Mouse (Mus musculus) limb, embryonic 13.5 days (tissue): ENCODE results near the gene Bcas1. TPM values are rescaled to one million over a fixed set of nuclear protein-coding genes. Genes with fewer than 3 reads are reported as not detected.
"Not testable (repeated sequence)": the region's sequence is repeated elsewhere in the genome, so short reads cannot be mapped to it uniquely, and the experiment has no call there.

Experiments used
- ATAC-seq: fragments of 200-750 bp; cut with Nextera tagmentation; 2 replicates; pipeline ENCODE4 v1.8.0; 2017; ENCODE audit warnings: low read depth, moderate number of reproducible peaks, moderate TSS enrichment; ENCODE audit not compliant: low FRiP score
- H3K27ac ChIP-seq: fragments of 300-500 bp; sonication (generic); 2 replicates; pipeline ENCODE4 v1.5.1; 2015; ENCODE audit warnings: inconsistent platforms, mild to moderate bottlenecking, moderate library complexity
- H3K27me3 ChIP-seq: fragments of 300-500 bp; sonication (generic); 2 replicates; pipeline ENCODE4 v1.6.1; 2015; ENCODE audit warnings: mild to moderate bottlenecking, inconsistent platforms
- H3K36me3 ChIP-seq: fragments of 300-500 bp; sonication (generic); 2 replicates; pipeline ENCODE4 v1.6.1; 2015; ENCODE audit warnings: inconsistent platforms, mild to moderate bottlenecking, moderate library complexity
- H3K4me1 ChIP-seq: fragments of 300-500 bp; sonication (generic); 2 replicates; pipeline ENCODE4 v1.6.1; 2015; ENCODE audit warnings: inconsistent platforms
- H3K4me2 ChIP-seq: fragments of 300-500 bp; sonication (generic); replicated peaks from 2 replicates; pipeline ENCODE4 v1.6.1; 2015; ENCODE audit warnings: inconsistent platforms, mild to moderate bottlenecking, moderate library complexity
- H3K4me3 ChIP-seq: fragments of 300-500 bp; sonication (generic); 2 replicates; pipeline ENCODE4 v1.5.1; 2015; ENCODE audit warnings: moderate library complexity, mild to moderate bottlenecking, inconsistent platforms
- H3K9ac ChIP-seq: fragments of 300-500 bp; sonication (generic); 2 replicates; pipeline ENCODE4 v1.6.1; 2015; ENCODE audit warnings: mild to moderate bottlenecking, inconsistent platforms
- H3K9me3 ChIP-seq: fragments of 300-500 bp; sonication (generic); 2 replicates; pipeline ENCODE4 v1.6.1; 2016; ENCODE audit warnings: inconsistent platforms
- WGBS: fragments of 180-500 bp; shearing (Covaris S2); methylation state at CpG from one replicate; pipeline ENCODE4 v1.1.7; 2015; 5-methylcytosine and 5-hydroxymethylcytosine counted together
- polyA plus RNA-seq: library from polyadenylated mRNA; unstranded; fragments of >200 nt; fragmentation: Nextera tagmentation; extraction: Ambion mirVana; gene quantifications from 2 replicates; pipeline ENCODE4 v1.2.1, GENCODE M21; 2015

The Bcas1 gene
- polyA plus RNA-seq, result 0.89 and 1.1 TPM in 2 replicates

DNA sequence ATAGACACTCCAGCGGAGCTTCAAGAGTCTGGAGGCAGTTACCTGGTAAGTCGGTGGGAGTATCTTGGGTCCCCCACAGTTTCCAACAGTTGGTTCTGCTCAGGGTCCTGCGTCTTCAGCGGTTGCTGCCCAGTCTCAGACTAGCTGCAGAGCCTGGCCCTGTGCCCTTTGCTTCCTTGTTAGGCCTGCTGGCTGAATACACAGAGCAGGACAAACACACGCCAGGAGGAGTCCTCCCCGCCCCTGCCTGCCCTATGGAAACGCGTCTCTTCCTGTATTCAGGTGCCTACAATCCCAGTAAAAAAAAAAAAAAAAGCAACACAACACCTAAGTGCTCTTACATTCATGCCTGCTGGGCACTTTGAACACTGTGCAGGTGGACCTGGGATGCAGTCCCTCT is at the start of gene Bcas1:
Gene Bcas1, minus strand, starts transcription at position 142 of the 400 bp plus-strand sequence.
- Histone ChIP-seq H3K27ac (no peak within 1 kb of the TSS), H3K4me1 (no peaks in the 10 kb centered on the region; the same call in 1 of the 2 replicates), H3K9me3 (no peaks in the 10 kb centered on the region), H3K27me3 (no peaks in the 10 kb centered on the region), H3K9ac (no peak within 1 kb of the TSS), H3K36me3 (no peaks in the 10 kb centered on the region), H3K4me2 (no peak within 1 kb of the TSS), H3K4me3 (no peak within 1 kb of the TSS)
- ATAC-seq, result no peak
- 84% methylated on average over 8 of the region's 8 CpGs for WGBS

GRCm38 (mm10) chr2:170476643-170477042 is 49.0 kb upstream of the Bcas1 start:
- no peaks in the 10 kb centered on the region for H3K4me1 ChIP-seq
- no peak overlapping the region for H3K9ac ChIP-seq
- H3K36me3 ChIP-seq, result no peaks in the 10 kb centered on the region
- no peak overlapping the region for H3K4me2 ChIP-seq
- ATAC-seq, result no peak
- H3K27me3 ChIP-seq, result no peaks in the 10 kb centered on the region
- H3K27ac ChIP-seq, result no peak overlapping the region
- 88% methylated on average over 8 of the region's 8 CpGs for WGBS
- H3K9me3 ChIP-seq, result no peaks in the 10 kb centered on the region
- H3K4me3 ChIP-seq, result no peak overlapping the region

GRCm38 (mm10) chr2:170476215-170476614 is 48.6 kb upstream of the Bcas1 start:
- no peaks in the 10 kb centered on the region for H3K9me3 ChIP-seq
- ATAC-seq, result no peak
- H3K27ac ChIP-seq, result no peak overlapping the region
- no peak overlapping the region for H3K4me2 ChIP-seq
- no peaks in the 10 kb centered on the region for H3K4me1 ChIP-seq
- no peak overlapping the region for H3K4me3 ChIP-seq
- 81% methylated on average over 11 of the region's 11 CpGs for WGBS
- no peaks in the 10 kb centered on the region for H3K27me3 ChIP-seq
- H3K36me3 ChIP-seq, result no peaks in the 10 kb centered on the region
- H3K9ac ChIP-seq, result no peak overlapping the region

GRCm38 (mm10) chr2:170475164-170475563 is 47.5 kb upstream of the Bcas1 start:
- Histone ChIP-seq H3K27ac (no peak overlapping the region), H3K9me3 (no peaks in the 10 kb centered on the region), H3K4me1 (peaks cover 4% of the 10 kb centered on the region; the same call in 1 of the 2 replicates), H3K36me3 (no peaks in the 10 kb centered on the region), H3K4me3 (no peak overlapping the region), H3K27me3 (0 out of 2 replicates have a peak, but pooled peaks cover 5% of the 10 kb centered on the region), H3K4me2 (no peak overlapping the region), H3K9ac (no peak overlapping the region)
- no peak for ATAC-seq
- 80% methylated on average over 3 of the region's 3 CpGs for WGBS

GRCm38 (mm10) chr2:170474125-170474524 is 46.5 kb upstream of the Bcas1 start:
- Histone ChIP-seq H3K9ac (no peak overlapping the region), H3K4me2 (no peak overlapping the region), H3K27me3 (peaks cover 10% of the 10 kb centered on the region; the same call in 1 of the 2 replicates), H3K36me3 (no peaks in the 10 kb centered on the region), H3K9me3 (no peaks in the 10 kb centered on the region), H3K4me3 (no peak overlapping the region), H3K27ac (no peak overlapping the region), H3K4me1 (peaks cover 15% of the 10 kb centered on the region)
- no peak for ATAC-seq
- 94% methylated on average over 5 of the region's 5 CpGs for WGBS

DNA sequence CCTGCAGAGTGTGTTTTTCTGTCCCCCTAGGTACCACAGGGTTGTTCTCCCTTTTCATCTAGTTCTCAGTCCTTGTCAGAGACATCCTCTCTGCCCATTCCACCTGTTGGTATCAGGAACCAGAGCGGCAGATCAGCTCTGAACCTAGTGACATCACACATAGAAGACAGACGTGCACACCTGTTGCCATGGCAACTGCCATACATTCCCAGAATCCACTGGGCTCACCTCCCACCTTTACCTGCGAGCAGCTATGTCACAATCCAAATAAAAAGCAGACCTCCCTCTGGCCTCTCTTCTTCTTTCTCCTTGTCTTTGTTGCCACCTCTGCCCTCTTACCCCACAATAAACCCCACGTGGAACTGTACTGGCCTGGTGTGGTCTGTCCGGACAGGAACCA is 42.9 kb upstream of the Bcas1 start:
- H3K4me1 ChIP-seq, result peaks cover 15% of the 10 kb centered on the region
- no peak overlapping the region for H3K9ac ChIP-seq
- H3K27me3 ChIP-seq, result peaks cover 13% of the 10 kb centered on the region; the same call in 1 of the 2 replicates
- H3K4me2 ChIP-seq, result no peak overlapping the region
- H3K4me3 ChIP-seq, result no peak overlapping the region
- ATAC-seq, result no peak
- no peaks in the 10 kb centered on the region for H3K36me3 ChIP-seq
- H3K27ac ChIP-seq, result no peak overlapping the region
- 81% methylated on average over 5 of the region's 5 CpGs for WGBS
- H3K9me3 ChIP-seq, result no peaks in the 10 kb centered on the region

DNA sequence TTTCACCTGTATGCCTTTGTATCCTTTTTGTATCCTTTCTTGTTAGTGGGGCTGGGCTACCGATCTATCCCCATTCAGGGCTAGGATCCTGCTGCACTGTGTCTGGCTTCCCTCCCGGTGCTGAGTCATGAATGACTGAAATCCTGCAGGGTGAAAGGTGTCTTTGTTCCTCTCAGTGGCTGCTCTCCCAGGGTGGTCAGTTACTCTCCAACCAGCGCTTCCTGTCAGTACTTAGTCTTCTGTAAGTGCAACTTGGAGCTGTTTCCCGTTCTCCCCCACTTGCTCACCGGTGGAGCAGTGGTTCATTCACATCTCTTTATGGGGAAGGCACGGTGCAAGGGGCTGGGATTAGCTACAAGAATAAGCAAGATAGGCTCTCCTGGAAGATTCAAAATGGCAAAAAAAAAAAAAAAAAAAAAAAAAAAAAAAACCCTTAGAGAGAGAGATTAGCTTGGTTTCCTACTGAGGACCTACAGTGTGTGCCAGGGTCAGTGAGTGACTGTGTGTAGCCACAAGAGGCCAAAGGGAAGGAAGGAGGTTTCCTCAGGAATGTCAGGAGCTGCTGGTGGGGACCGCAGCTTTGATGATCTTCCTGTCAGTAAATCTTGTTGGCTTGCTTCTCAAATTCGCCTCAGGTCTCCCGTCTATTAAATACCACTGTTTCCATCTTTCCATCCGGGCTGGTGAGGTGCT is 42.1 kb upstream of the Bcas1 start:
- no peak overlapping the region for H3K9ac ChIP-seq
- 10% methylated on average over 10 of the region's 10 CpGs for WGBS
- peaks cover 13% of the 10 kb centered on the region; the same call in 1 of the 2 replicates for H3K27me3 ChIP-seq
- peaks cover 15% of the 10 kb centered on the region for H3K4me1 ChIP-seq
- H3K9me3 ChIP-seq, result no peaks in the 10 kb centered on the region
- H3K27ac ChIP-seq, result no peak overlapping the region
- 0 out of 2 replicates have a peak, but pooled peaks have one; percentile 11 for ATAC-seq
- H3K36me3 ChIP-seq, result no peaks in the 10 kb centered on the region
- H3K4me2 ChIP-seq, result peak overlapping the region; percentile 31
- no peak overlapping the region for H3K4me3 ChIP-seq

DNA sequence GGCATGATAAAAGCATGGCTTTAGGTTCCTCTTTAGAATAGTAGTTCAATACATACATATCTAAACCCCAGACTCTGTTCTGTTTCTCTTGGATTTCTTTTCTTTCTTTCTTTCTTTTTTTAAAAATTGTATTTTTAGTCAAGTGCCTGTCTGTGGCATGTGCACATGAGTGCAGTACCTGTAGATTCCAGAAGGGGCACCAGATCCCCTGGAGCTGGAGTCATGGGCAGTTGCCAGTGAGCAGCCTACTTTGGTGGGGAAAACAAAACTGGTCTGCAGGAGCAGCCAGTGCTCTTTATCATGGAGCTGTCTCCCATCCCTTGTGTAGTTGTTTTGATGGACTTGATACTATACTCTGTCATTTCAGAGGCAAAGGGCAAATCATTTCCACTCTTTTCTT is 40.4 kb upstream of the Bcas1 start:
- Histone ChIP-seq H3K27ac (no peak overlapping the region), H3K4me2 (no peak overlapping the region), H3K9me3 (no peaks in the 10 kb centered on the region), H3K4me1 (peaks cover 15% of the 10 kb centered on the region), H3K27me3 (peaks cover 13% of the 10 kb centered on the region; the same call in 1 of the 2 replicates), H3K36me3 (no peaks in the 10 kb centered on the region), H3K4me3 (no peak overlapping the region), H3K9ac (no peak overlapping the region)
- ATAC-seq, result no peak

GRCm38 (mm10) chr2:170464817-170465216 is 37.2 kb upstream of the Bcas1 start:
- no peak overlapping the region for H3K9ac ChIP-seq
- WGBS, result 63% methylated on average over 4 of the region's 4 CpGs
- no peak overlapping the region for H3K27ac ChIP-seq
- no peak overlapping the region for H3K4me3 ChIP-seq
- no peak overlapping the region for H3K4me2 ChIP-seq
- no peak for ATAC-seq
- peaks cover 9% of the 10 kb centered on the region for H3K4me1 ChIP-seq
- H3K9me3 ChIP-seq, result no peaks in the 10 kb centered on the region
- H3K36me3 ChIP-seq, result no peaks in the 10 kb centered on the region
- H3K27me3 ChIP-seq, result peaks cover 10% of the 10 kb centered on the region; the same call in 1 of the 2 replicates

DNA sequence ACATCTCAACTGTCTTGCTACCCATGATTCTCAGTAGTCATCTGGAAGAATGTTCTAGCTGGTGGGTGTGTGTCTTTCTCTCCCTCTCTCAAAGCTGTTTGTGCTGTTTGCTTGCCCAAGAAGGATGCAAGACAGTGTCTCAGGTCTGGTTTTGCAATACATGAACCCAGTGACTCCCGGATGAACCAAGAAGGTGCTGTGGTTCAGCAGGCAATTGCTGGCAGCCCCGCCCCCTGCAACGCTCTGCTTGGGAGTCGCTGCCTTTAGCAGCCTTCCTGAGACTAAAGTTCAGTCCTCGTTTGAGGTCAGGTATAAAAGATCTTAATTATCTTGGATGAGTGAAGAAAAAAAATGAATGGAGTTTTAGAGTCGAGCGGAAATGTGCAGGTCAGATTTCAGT is 34.0 kb upstream of the Bcas1 start:
- Histone ChIP-seq H3K36me3 (no peaks in the 10 kb centered on the region), H3K4me3 (no peak overlapping the region), H3K4me1 (peaks cover 4% of the 10 kb centered on the region; the same call in 1 of the 2 replicates), H3K9me3 (no peaks in the 10 kb centered on the region), H3K27ac (no peak overlapping the region), H3K9ac (no peak overlapping the region), H3K4me2 (no peak overlapping the region), H3K27me3 (0 out of 2 replicates have a peak, but pooled peaks cover 4% of the 10 kb centered on the region)
- 66% methylated on average over 7 of the region's 7 CpGs for WGBS
- ATAC-seq, result no peak

DNA sequence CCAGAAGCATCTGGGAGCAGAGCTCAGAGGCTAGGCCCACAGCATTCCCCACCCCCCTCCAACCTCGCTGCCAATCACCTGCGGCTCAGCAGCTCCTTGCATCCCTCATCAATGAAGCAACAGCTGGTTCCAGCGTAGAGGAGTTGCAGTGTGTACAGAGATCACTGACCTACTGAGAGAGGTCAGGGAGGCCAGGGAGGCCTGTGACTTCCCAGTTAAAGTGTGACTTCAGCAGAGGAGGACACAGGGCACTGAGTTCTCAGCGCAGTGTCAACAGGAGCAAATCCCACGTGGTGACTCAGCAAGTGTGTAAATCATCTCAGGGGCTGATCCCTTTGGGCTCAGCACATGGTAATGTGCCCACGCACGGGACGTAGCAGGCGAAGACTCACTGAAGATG is 32.2 kb upstream of the Bcas1 start:
- H3K27ac ChIP-seq, result no peak overlapping the region
- H3K4me2 ChIP-seq, result no peak overlapping the region
- H3K4me1 ChIP-seq, result peaks cover 4% of the 10 kb centered on the region; the same call in 1 of the 2 replicates
- no peak for ATAC-seq
- H3K4me3 ChIP-seq, result no peak overlapping the region
- 0 out of 2 replicates have a peak, but pooled peaks cover 4% of the 10 kb centered on the region for H3K27me3 ChIP-seq
- no peaks in the 10 kb centered on the region for H3K9me3 ChIP-seq
- 27% methylated on average over 9 of the region's 9 CpGs for WGBS
- no peak overlapping the region for H3K9ac ChIP-seq
- no peaks in the 10 kb centered on the region for H3K36me3 ChIP-seq

GRCm38 (mm10) chr2:170459183-170459582 is 31.5 kb upstream of the Bcas1 start:
- H3K36me3 ChIP-seq, result no peaks in the 10 kb centered on the region
- ATAC-seq, result no peak
- H3K9me3 ChIP-seq, result no peaks in the 10 kb centered on the region
- H3K27me3 ChIP-seq, result 0 out of 2 replicates have a peak, but pooled peaks cover 4% of the 10 kb centered on the region
- H3K27ac ChIP-seq, result no peak overlapping the region
- H3K4me3 ChIP-seq, result no peak overlapping the region
- WGBS, result 61% methylated on average over 10 of the region's 10 CpGs
- no peak overlapping the region for H3K9ac ChIP-seq
- no peak overlapping the region for H3K4me2 ChIP-seq
- peaks cover 4% of the 10 kb centered on the region; the same call in 1 of the 2 replicates for H3K4me1 ChIP-seq

DNA sequence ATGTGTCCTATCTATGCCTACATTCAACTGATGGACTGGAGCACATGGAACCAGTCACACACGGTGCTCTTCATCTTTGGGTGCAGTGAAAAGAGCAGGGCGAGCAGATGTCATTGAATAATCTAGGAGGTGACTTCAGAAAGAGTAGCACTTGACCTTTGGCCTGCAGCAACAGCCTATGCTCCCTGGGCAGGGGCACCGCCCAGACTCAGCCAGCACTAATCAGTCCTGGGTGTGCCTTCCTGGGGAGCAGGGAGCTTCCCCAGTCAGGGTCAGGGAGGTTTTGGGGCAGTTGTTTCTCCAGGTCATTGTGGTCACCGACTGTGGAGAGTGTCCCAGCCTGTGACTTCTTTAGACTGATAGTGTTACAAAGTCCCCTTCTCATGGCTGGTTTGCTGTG is 26.2 kb upstream of the Bcas1 start:
- H3K4me2 ChIP-seq, H3K36me3 ChIP-seq, H3K9ac ChIP-seq, H3K27ac ChIP-seq, H3K4me3 ChIP-seq, ATAC-seq, H3K9me3 ChIP-seq, H3K27me3 ChIP-seq, H3K4me1 ChIP-seq: not testable (repeated sequence)
- WGBS, result 54% methylated on average over 3 of the region's 4 CpGs
